In genomic region chr10:56841973-56842372, GRCm38 (mm10) we compare ENCODE assay signal across 24 mouse cellular contexts.
A peak's percentile ranks its signal among the peaks of the same experiment; 100 is the strongest.
DNase-seq lines count a peak whose midpoint lies in the region; TF ChIP-seq lines count a peak whose summit lies in the region.
"Had no signal": no experiment of that assay in that cellular context is flagged by ENCODE, and none has a peak within 500 bp of the region (broad histone marks: within the 10 kb centered on the region; RNA-seq: fewer than 3 reads in every experiment).

No protein-coding gene starts in this region.

- peak; percentile 24 for DNase-seq in adrenal gland, adult 2 months
- no peak for DNase-seq in adrenal gland, postnatal 25 days
- DNase-seq in embryo, embryonic 10 days (ENCODE audit: low spot score), result peak; percentile 11
- no peak for DNase-seq in embryo, embryonic 9.5 days (ENCODE audit: extremely low spot score)
- no peak for DNase-seq in layer of hippocampus, adult 2 months (ENCODE audit: low spot score in 2 of 2)
- no peak for DNase-seq in layer of hippocampus, postnatal 10 days (ENCODE audit: low spot score in 2 of 2)
- DNase-seq in lung, postnatal 36 days, result peak; percentile 9
- no peak for DNase-seq in lung, adult 18-20 months
- DNase-seq: B cell, adult 2 months; cerebellum, adult 11-12 months; cerebellum, adult 8-10 months; cerebellum, postnatal 36 days; gastrocnemius, postnatal 10 days; gastrocnemius, postnatal 36 days; heart, adult 2 months; heart, postnatal 14 days; heart, postnatal 4 days; kidney, adult 11 months had no signal

- H3K27ac ChIP-seq in layer of hippocampus, adult 2 months, result peak overlapping the region; percentile 79; the same call in 1 of the 2 replicates
- H3K27ac ChIP-seq: forebrain, embryonic 10.5 days; forebrain, embryonic 13.5 days; heart, adult 2 months; heart, embryonic 10.5 days; heart, embryonic 13.5 days; hindbrain, embryonic 15.5 days; intestine, embryonic 15.5 days had no signal

- TF ChIP-seq CTCF in layer of hippocampus, adult 2 months (conservative IDR thresholded peaks at IDR 0.05), result no peak

- H3K4me3 ChIP-seq in layer of hippocampus, adult 2 months, result no peak overlapping the region
- H3K4me3 ChIP-seq: forebrain, embryonic 10.5 days; forebrain, embryonic 13.5 days; heart, adult 2 months; heart, embryonic 10.5 days; heart, embryonic 13.5 days; hindbrain, embryonic 15.5 days; intestine, embryonic 15.5 days had no signal

Comparison
In these comparisons a context has a peak if more than half of its experiments do, and no peak if none do; other contexts are left out.
1. DNase-seq: peak in adrenal gland, adult 2 months (single experiment), embryo, embryonic 10 days (single experiment) and lung, postnatal 36 days (single experiment); none in adrenal gland, postnatal 25 days (single experiment), embryo, embryonic 9.5 days (single experiment), layer of hippocampus, adult 2 months (0 of 2), layer of hippocampus, postnatal 10 days (0 of 2) and lung, adult 18-20 months (0 of 2).